Mouse (Mus musculus) heart, postnatal 25 days (tissue): ENCODE data around the gene Fanca. TPM values are rescaled to one million over a fixed set of nuclear protein-coding genes. Genes with fewer than 3 reads are reported as not detected.

ENCODE experiments used
- DNase-seq: peaks from one replicate; pipeline ENCODE4 v3.0.0; 2022; ENCODE audit warnings: low spot score
- intact Hi-C: fragments of 180-260 bp; cut with DNase I; formaldehyde crosslinking; loops from one replicate; pipeline ENCODE4 v1.15.1; 2025
- total RNA-seq, 2 experiments: library from RNA; stranded (reverse); gene quantifications; 2 replicates each; pipeline ENCODE4 v1.2.3; 2021

Gene Fanca
- total RNA-seq: 1 to 10 TPM; 1.7 to 3.0 TPM

- intact Hi-C loops: loop anchor here (2.0 to 5.0 kb wide), 2 partner anchors 42 to 104 kb away; partner anchors contain the start of gene Def8
- peak; percentile 88 for DNase-seq
Measured at GRCm38 (mm10) chr8:123318467-123318911, at the start of gene Fanca. Gene Fanca (minus strand): TSS chr8:123318576.

GRCm38 (mm10) chr8:123361082-123361739 lies 42.8 kb upstream of the Fanca start:
- DNase-seq: no peak
- intact Hi-C loops: loop anchor here (2.0 kb wide), 2 partner anchors 34 to 42 kb away; partner anchors contain the start of gene Fanca

- intact Hi-C loops: no loop called here
Measured at GRCm38 (mm10) chr8:123353216-123353615, 34.8 kb upstream of the Fanca start.

GRCm38 (mm10) chr8:123352786-123353185 lies 34.4 kb upstream of the Fanca start:
- no peak for DNase-seq
- intact Hi-C loops: no loop called here

More at GRCm38 (mm10) chr8:123353216-123353615, 34.8 kb upstream of the Fanca start:
- DNase-seq: no peak

GRCm38 (mm10) chr8:123352118-123352517 lies 33.7 kb upstream of the Fanca start:
- no peak for DNase-seq
- intact Hi-C loops: no loop called here

GRCm38 (mm10) chr8:123349073-123349472 lies 30.7 kb upstream of the Fanca start:
- no peak for DNase-seq
- intact Hi-C loops: no loop called here

- intact Hi-C loops: no loop called here
- DNase-seq: peak; percentile 24
Measured at GRCm38 (mm10) chr8:123348237-123348843, 30.0 kb upstream of the Fanca start.

- no peak for DNase-seq
- intact Hi-C loops: no loop called here
Measured at GRCm38 (mm10) chr8:123347293-123347692, 28.9 kb upstream of the Fanca start.

GRCm38 (mm10) chr8:123345856-123346255 lies 27.5 kb upstream of the Fanca start:
- no peak for DNase-seq
- intact Hi-C loops: no loop called here

- no peak for DNase-seq
- intact Hi-C loops: no loop called here
Measured at GRCm38 (mm10) chr8:123345135-123345534, 26.8 kb upstream of the Fanca start.

GRCm38 (mm10) chr8:123343422-123343821 lies 25.0 kb upstream of the Fanca start:
- intact Hi-C loops: no loop called here
- no peak for DNase-seq

GRCm38 (mm10) chr8:123342911-123343310 lies 24.5 kb upstream of the Fanca start:
- intact Hi-C loops: no loop called here
- no peak for DNase-seq

GRCm38 (mm10) chr8:123342253-123342652 lies 23.9 kb upstream of the Fanca start:
- intact Hi-C loops: no loop called here
- no peak for DNase-seq

- DNase-seq: no peak
- intact Hi-C loops: no loop called here
Measured at GRCm38 (mm10) chr8:123341040-123342015, 23.0 kb upstream of the Fanca start.

- intact Hi-C loops: no loop called here
- DNase-seq: no peak
Measured at GRCm38 (mm10) chr8:123340071-123340470, 21.7 kb upstream of the Fanca start.

GRCm38 (mm10) chr8:123337475-123337874 lies 19.1 kb upstream of the Fanca start:
- DNase-seq: no peak
- intact Hi-C loops: no loop called here

GRCm38 (mm10) chr8:123334467-123334866 lies 16.1 kb upstream of the Fanca start:
- DNase-seq: no peak
- intact Hi-C loops: no loop called here

GRCm38 (mm10) chr8:123333864-123334263 lies 15.5 kb upstream of the Fanca start:
- intact Hi-C loops: no loop called here
- no peak for DNase-seq

- DNase-seq: no peak
Measured at GRCm38 (mm10) chr8:123333091-123333587, 14.8 kb upstream of the Fanca start.

More at GRCm38 (mm10) chr8:123333091-123333587, 14.8 kb upstream of the Fanca start:
- intact Hi-C loops: no loop called here
